Mouse (Mus musculus) common myeloid progenitor, adult 5-6 weeks (primary cell): ENCODE data around the gene Cldn4. TPM values are rescaled to one million over a fixed set of nuclear protein-coding genes. Genes with fewer than 3 reads are reported as not detected.

Experiments
- ATAC-seq: replicated peaks from 2 replicates; pipeline ENCODE4 v1.8.0; 2016; ENCODE audit warnings: low read depth, mild to moderate bottlenecking, moderate TSS enrichment, inconsistent platforms; ENCODE audit not compliant: poor library complexity, severe bottlenecking
- total RNA-seq: library from RNA; stranded (forward); fragments of 200-1000, 187-1606 nt; gene quantifications from 2 replicates; pipeline ENCODE4 v1.2.3, GENCODE M21; 2017

The Cldn4 gene
- total RNA-seq, 1 experiment from 2014 or later = not detected

DNA sequence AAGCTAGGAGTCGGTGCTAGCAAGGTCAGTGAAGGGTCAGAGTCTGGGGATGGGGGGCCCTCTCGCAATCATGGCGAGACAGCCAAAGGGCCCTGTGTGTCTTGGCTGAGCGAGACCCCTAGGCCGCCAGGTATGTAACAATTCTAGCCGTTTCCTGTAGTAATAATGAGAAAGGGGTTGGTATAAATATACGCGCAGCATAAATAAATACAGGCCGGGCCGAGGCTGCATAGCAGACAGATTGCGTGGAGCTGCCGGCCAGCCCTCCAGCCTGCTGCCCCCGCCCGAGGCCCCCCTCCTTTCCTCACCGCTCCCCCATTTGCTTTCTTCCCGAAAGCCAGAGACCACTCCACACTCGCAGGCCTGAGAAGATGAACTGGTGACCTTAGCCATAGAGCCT, 49.1 kb downstream of the Cldn4 start:
- ATAC-seq = no peak

DNA sequence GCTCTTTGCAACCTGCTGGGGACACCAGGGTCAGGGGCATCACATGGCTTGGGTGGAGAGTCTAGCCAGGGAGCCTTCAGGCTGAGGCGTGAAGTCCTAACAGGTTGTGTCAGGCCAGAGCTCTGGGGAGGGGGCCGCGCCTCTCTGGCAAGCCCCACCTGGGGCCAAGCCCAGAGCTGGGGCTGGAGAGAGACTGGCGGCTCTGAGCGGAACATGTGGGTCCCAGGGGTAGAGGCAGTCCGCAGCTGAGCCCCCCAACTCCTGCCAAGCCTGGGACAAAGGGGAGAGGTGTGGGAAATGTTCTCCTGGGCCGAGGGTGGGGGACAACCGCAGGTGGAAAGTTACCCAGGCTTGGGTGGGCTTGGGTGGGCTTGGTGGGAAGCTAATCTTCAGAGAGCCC, 49.8 kb downstream of the Cldn4 start:
- no peak for ATAC-seq

DNA sequence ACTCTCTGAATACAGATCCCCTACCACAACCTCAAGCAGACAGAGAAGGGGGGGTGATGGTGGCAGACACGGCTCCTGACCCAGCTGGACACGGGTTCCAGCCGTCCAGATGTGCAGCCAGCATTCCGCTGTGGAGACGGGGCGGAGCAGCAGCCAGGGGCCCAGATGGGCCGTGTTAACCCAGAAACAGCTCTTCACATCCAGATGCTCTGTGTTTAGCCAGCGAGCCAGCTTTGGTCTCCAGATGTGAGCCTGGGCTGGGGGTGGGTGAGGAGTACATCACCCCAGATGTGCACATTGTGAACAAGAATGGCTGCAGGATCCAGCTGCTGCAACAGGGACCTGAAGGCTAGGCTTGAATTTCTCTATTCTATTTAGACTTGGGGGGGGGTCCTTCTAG, 51.4 kb downstream of the Cldn4 start:
- ATAC-seq = no peak

Other genes starting within 250 kb of the Cldn4 start
- not detected in 2 replicates for gene Eln, start 199.6 kb downstream of the Cldn4 start, total RNA-seq
- gene Tmem270, start 40.2 kb downstream of the Cldn4 start, total RNA-seq = not detected in 2 replicates
- gene Cldn13, start 31.4 kb downstream of the Cldn4 start, total RNA-seq = 30.1 and 31.1 TPM in 2 replicates
- gene Mettl27, start 14.6 kb downstream of the Cldn4 start, total RNA-seq = 7.4 and 10.0 TPM in 2 replicates
- gene Cldn3, start 39.3 kb upstream of the Cldn4 start, total RNA-seq = not detected in 2 replicates
- 37.5 and 40.1 TPM in 2 replicates for gene Abhd11, start 62.2 kb upstream of the Cldn4 start, total RNA-seq
- gene Stx1a, start 76.5 kb upstream of the Cldn4 start, total RNA-seq = 0.27 TPM in 1 of 2 replicates, not detected in the other
- gene Dnajc30, start 117.3 kb upstream of the Cldn4 start, total RNA-seq = 3.9 and 10.9 TPM in 2 replicates
- 46.5 and 71.2 TPM in 2 replicates for gene Bud23, start 118.0 kb upstream of the Cldn4 start, total RNA-seq
- gene Vps37d, start 131.3 kb upstream of the Cldn4 start, total RNA-seq = not detected in 2 replicates
- gene Mlxipl, start 143.0 kb upstream of the Cldn4 start, total RNA-seq = not detected in 2 replicates
- 12.7 and 18.0 TPM in 2 replicates for gene Tbl2, start 202.7 kb upstream of the Cldn4 start, total RNA-seq
- 30.3 and 32.8 TPM in 2 replicates for gene Bcl7b, start 221.3 kb upstream of the Cldn4 start, total RNA-seq
- gene Baz1b, start 240.3 kb upstream of the Cldn4 start, total RNA-seq = 168 and 188 TPM in 2 replicates